Mouse (Mus musculus) CH12.LX (cell line): ENCODE results near the gene Pgap3. TPM values are rescaled to one million over a fixed set of nuclear protein-coding genes. Genes with fewer than 3 reads are reported as not detected.

Experiments used
- DNase-seq: peaks from one replicate; pipeline ENCODE4 v3.0.0-alpha.2; 2013; ENCODE audit errors: extremely low read depth
- H3K27ac ChIP-seq: 2 replicates; pipeline ENCODE4 v1.5.1; 2012; ENCODE audit warnings: low read depth, mild to moderate bottlenecking, control low read depth, moderate library complexity; ENCODE audit not compliant: insufficient read depth
- H3K27me3 ChIP-seq: replicated peaks from 2 replicates; pipeline ENCODE3; 2012; ENCODE audit warnings: inconsistent platforms
- H3K36me3 ChIP-seq, 2 experiments: replicated peaks in 1 of 2; 2 replicates each; pipeline versions ENCODE3 to v1.6.1; 2012; ENCODE audit warnings: inconsistent platforms in 1 of 2, low read length in 1 of 2, mild to moderate bottlenecking in 1 of 2, mixed read lengths in 1 of 2, moderate library complexity in 1 of 2; ENCODE audit not compliant: control insufficient read depth in 1 of 2, insufficient read depth in 1 of 2
- H3K4me1 ChIP-seq, 2 experiments: 2 replicates each; pipeline ENCODE4 v1.6.1; 2012; ENCODE audit warnings: inconsistent platforms in 1 of 2, moderate library complexity in 1 of 2; ENCODE audit not compliant: insufficient read depth in 2 of 2, control insufficient read depth in 1 of 2
- H3K4me2 ChIP-seq: 2 replicates; pipeline ENCODE4 v1.6.1; 2012; ENCODE audit warnings: low read depth, mild to moderate bottlenecking, control low read depth; ENCODE audit not compliant: poor library complexity, insufficient read depth, severe bottlenecking
- H3K4me3 ChIP-seq, 3 experiments: fragments of 150-350 bp in 1 of 3; sonication (generic) in 1 of 3; replicated peaks in 1 of 3; 2 replicates each; pipeline versions ENCODE3 to v1.5.1; 2011 to 2012; ENCODE audit warnings: low read depth in 2 of 3, low read length in 2 of 3, mild to moderate bottlenecking in 2 of 3, moderate library complexity in 2 of 3, control low read depth in 1 of 3, improper control_type of control experiment in 1 of 3, inconsistent platforms in 1 of 3, mixed read lengths in 1 of 3; ENCODE audit not compliant: poor library complexity in 1 of 3
- H3K79me2 ChIP-seq: replicated peaks from 2 replicates; pipeline ENCODE4 v1.6.1; 2012; ENCODE audit warnings: mild to moderate bottlenecking, moderate library complexity; ENCODE audit not compliant: control insufficient read depth, poor library complexity, insufficient read depth, severe bottlenecking; ENCODE audit errors: extremely low read depth
- H3K9ac ChIP-seq: 2 replicates; pipeline ENCODE4 v1.6.1; 2012; ENCODE audit warnings: low read depth, mild to moderate bottlenecking, control low read depth, moderate library complexity; ENCODE audit not compliant: insufficient read depth
- H3K9me3 ChIP-seq: replicated peaks from 2 replicates; pipeline ENCODE3; 2012; ENCODE audit warnings: low read length, inconsistent platforms, mixed read lengths
- BHLHE40 ChIP-seq: IDR thresholded peaks from 2 replicates; pipeline ENCODE4 v1.6.1; 2011; ENCODE audit warnings: mild to moderate bottlenecking, low read depth, low read length, improper control_type of control experiment
- CHD1 ChIP-seq: IDR thresholded peaks from 2 replicates; pipeline ENCODE4 v1.6.1; 2012; ENCODE audit warnings: low read depth, low read length, improper control_type of control experiment, inconsistent platforms
- EP300 ChIP-seq: IDR thresholded peaks from 2 replicates; pipeline ENCODE4 v1.6.1; 2011; ENCODE audit warnings: low read length, improper control_type of control experiment
- IRF4 ChIP-seq: IDR thresholded peaks from 2 replicates; pipeline ENCODE4 v1.6.1; 2014; ENCODE audit warnings: low read depth, mild to moderate bottlenecking, inconsistent platforms, low read length, improper control_type of control experiment
- JUND ChIP-seq: conservative IDR thresholded peaks from 2 replicates; pipeline ENCODE4 v1.6.1; 2011; ENCODE audit warnings: low read depth, low read length, improper control_type of control experiment
- KAT2A ChIP-seq: IDR thresholded peaks from 2 replicates; pipeline ENCODE4 v1.6.1; 2012; ENCODE audit warnings: low read length, improper control_type of control experiment, inconsistent platforms; ENCODE audit not compliant: insufficient replicate concordance
- MXI1 ChIP-seq: IDR thresholded peaks from 2 replicates; pipeline ENCODE4 v1.6.1; 2011; ENCODE audit warnings: mild to moderate bottlenecking, low read depth, low read length, improper control_type of control experiment
- PAX5 ChIP-seq: IDR thresholded peaks from 2 replicates; pipeline ENCODE4 v1.6.1; 2012; ENCODE audit warnings: low read length, inconsistent platforms, mixed read lengths
- POLR2A ChIP-seq: IDR thresholded peaks from 2 replicates; pipeline ENCODE4 v1.6.1; 2011; ENCODE audit warnings: low read depth, mild to moderate bottlenecking, improper control_type of control experiment, low read length
- POLR2AphosphoS2 ChIP-seq: IDR thresholded peaks from 2 replicates; pipeline ENCODE4 v1.6.1; 2011; ENCODE audit warnings: low read depth, low read length, improper control_type of control experiment
- SIN3A ChIP-seq: IDR thresholded peaks from 2 replicates; pipeline ENCODE4 v1.6.1; 2012; ENCODE audit warnings: low read length, improper control_type of control experiment, inconsistent platforms
- SMC3 ChIP-seq: IDR thresholded peaks from 2 replicates; pipeline ENCODE4 v1.6.1; 2011; ENCODE audit warnings: low read depth, low read length, improper control_type of control experiment
- TCF12 ChIP-seq: IDR thresholded peaks from 2 replicates; pipeline ENCODE4 v1.6.1; 2014; ENCODE audit warnings: low read depth, mild to moderate bottlenecking, inconsistent platforms, low read length, improper control_type of control experiment
- USF1 ChIP-seq: IDR thresholded peaks from 2 replicates; pipeline ENCODE4 v1.6.1; 2014; ENCODE audit warnings: low read depth, mild to moderate bottlenecking, inconsistent platforms, low read length, improper control_type of control experiment
- USF2 ChIP-seq: conservative IDR thresholded peaks from 2 replicates; pipeline ENCODE4 v1.6.1; 2011; ENCODE audit warnings: low read depth, low read length, improper control_type of control experiment
- dilution Hi-C: fragments of 300-500 bp; cut with MboI; formaldehyde crosslinking; loops from 2 replicates; pipeline ENCODE4 v1.14.3; 2020; ENCODE audit warnings: low sequenced_read_pairs; ENCODE audit not compliant: extremely low pct_unique_long_range_greater_than_20kb, extremely low pct_ligation_motif_present
- in situ Hi-C: fragments of 300-500 bp; cut with MboI; formaldehyde crosslinking; loops from 3 replicates; pipeline ENCODE4 v1.14.3; 2019; ENCODE audit warnings: low sequenced_read_pairs, low pct_ligation_motif_present, low pct_unique_long_range_greater_than_20kb, mixed read lengths
- polyA plus RNA-seq: library from polyadenylated mRNA; unstranded; fragments of >175 nt; gene quantifications from 2 replicates; pipeline ENCODE4 v1.2.1, GENCODE M21; 2012; ENCODE audit warnings: low read depth; ENCODE audit not compliant: insufficient read length
- total RNA-seq, 2 experiments: library from RNA; depleted of rRNA; stranded (reverse); fragments of 300-350 nt in 1 of 2; fragments of >200 nt in 1 of 2; gene quantifications; 2 replicates each; pipeline ENCODE4 v1.2.3; 2012 to 2014

Pgap3 gene
- total and polyA plus RNA-seq, 3 experiments, result 3.3 to 6.9 (median 6.5) TPM

GRCm38 (mm10) chr11:98447475-98447834, 47.2 kb upstream of the Pgap3 start:
- Histone ChIP-seq H3K9me3 (peaks cover 4% of the 10 kb centered on the region), H3K9ac (no peak overlapping the region), H3K36me3 (peaks cover 0 to 10% of the 10 kb centered on the region in 2 experiments), H3K4me2 (no peak overlapping the region), H3K4me3 (no peak overlapping the region), H3K27ac (no peak overlapping the region), H3K27me3 (no peaks in the 10 kb centered on the region), H3K4me1 (peaks cover 31 to 50% of the 10 kb centered on the region in 2 experiments), H3K79me2 (no peaks in the 10 kb centered on the region)
- DNase-seq, result no peak
- dilution Hi-C loops, result no loop called here
- TF ChIP-seq TCF12 (no peak), JUND (no peak), MXI1 (no peak), POLR2AphosphoS2 (no peak), PAX5 (no peak), CHD1 (no peak), POLR2A (no peak), IRF4 (no peak), USF1 (no peak)
- TF ChIP-seq, all 38 proteins: peak for 0
- in situ Hi-C loops, result loop anchor here (5.0 kb wide), 1 partner anchor 90 kb away; the partner anchor contains the start of gene Stard3

GRCm38 (mm10) chr11:98446562-98447474, 46.5 kb upstream of the Pgap3 start:
- Histone ChIP-seq H3K27me3 (no peaks in the 10 kb centered on the region), H3K79me2 (no peaks in the 10 kb centered on the region), H3K4me3 (no peak overlapping the region), H3K9me3 (peaks cover 5% of the 10 kb centered on the region), H3K9ac (no peak overlapping the region), H3K4me1 (peaks cover 25 to 46% of the 10 kb centered on the region in 2 experiments), H3K4me2 (no peak overlapping the region), H3K36me3 (peaks cover 0 to 3% of the 10 kb centered on the region in 2 experiments), H3K27ac (no peak overlapping the region)
- dilution Hi-C loops (no loop called here), in situ Hi-C loops (loop anchor here (5.0 kb wide), 1 partner anchor 90 kb away; the partner anchor contains the start of gene Stard3)
- TF ChIP-seq POLR2AphosphoS2 (no peak), BHLHE40 (no peak), USF1 (no peak), SMC3 (no peak), EP300 (no peak), PAX5 (no peak), USF2 (no peak), JUND (no peak), SIN3A (no peak), KAT2A (no peak)
- DNase-seq, result no peak
